Mouse (Mus musculus): Measurements from ENCODE around the gene 2610002M06Rik. TPM values are rescaled to one million over a fixed set of nuclear protein-coding genes. Genes with fewer than 3 reads are reported as not detected.

2610002M06Rik gene
- 12.2 and 13.6 TPM in 2 replicates for polyA plus RNA-seq (2015; fragmentation: Nextera tagmentation; extraction: Ambion mirVana)

DNA sequence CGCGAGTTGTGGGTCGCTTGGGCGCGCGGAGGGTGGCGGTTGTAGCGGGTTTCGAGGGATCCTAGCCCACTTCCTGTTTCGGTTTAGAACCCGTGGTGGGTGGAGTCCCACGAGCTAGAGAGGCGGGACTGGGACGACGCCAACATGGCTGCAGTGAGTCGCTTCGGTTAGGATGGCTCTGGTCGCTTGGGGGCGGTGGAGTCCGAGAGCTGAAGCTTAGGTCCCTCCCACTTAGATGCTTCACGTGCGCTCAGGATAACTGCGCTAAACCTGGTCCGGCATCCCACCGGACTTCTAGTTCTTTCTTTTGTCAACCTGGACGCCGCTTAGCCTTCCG lies at the start of gene 2610002M06Rik:
2610002M06Rik (minus strand) TSS at position 117 of the 337 bp plus-strand sequence.
- no peaks in the 10 kb centered on the region for H3K9me3 ChIP-seq (ENCODE audit: control insufficient read depth)
- ATAC-seq: peak; percentile 99
- peak within 1 kb of the TSS; percentile 76 for H3K27ac ChIP-seq (ENCODE audit: low read depth, low read length)
- H3K36me3 ChIP-seq (ENCODE audit: control insufficient read depth, insufficient read depth): no peaks in the 10 kb centered on the region
- peak within 1 kb of the TSS; percentile 71 for H3K9ac ChIP-seq (ENCODE audit: low read depth, low read length)
- 21% methylated on average over 27 of the region's 28 CpGs for WGBS
- peak within 1 kb of the TSS; percentile 62 for H3K4me3 ChIP-seq (ENCODE audit: low read depth, low read length)
- TF ChIP-seq CTCF (IDR thresholded peaks at IDR 0.05; ENCODE audit: low read depth): peak; percentile 81
- no peaks in the 10 kb centered on the region for H3K27me3 ChIP-seq (replicated peaks; ENCODE audit: control insufficient read depth, insufficient read depth, low read length)
- H3K4me1 ChIP-seq (replicated peaks; ENCODE audit: control insufficient read depth, insufficient read depth, low read length): no peaks in the 10 kb centered on the region
- H3K4me2 ChIP-seq (replicated peaks; ENCODE audit: low read depth): peak within 1 kb of the TSS; percentile 62

DNA sequence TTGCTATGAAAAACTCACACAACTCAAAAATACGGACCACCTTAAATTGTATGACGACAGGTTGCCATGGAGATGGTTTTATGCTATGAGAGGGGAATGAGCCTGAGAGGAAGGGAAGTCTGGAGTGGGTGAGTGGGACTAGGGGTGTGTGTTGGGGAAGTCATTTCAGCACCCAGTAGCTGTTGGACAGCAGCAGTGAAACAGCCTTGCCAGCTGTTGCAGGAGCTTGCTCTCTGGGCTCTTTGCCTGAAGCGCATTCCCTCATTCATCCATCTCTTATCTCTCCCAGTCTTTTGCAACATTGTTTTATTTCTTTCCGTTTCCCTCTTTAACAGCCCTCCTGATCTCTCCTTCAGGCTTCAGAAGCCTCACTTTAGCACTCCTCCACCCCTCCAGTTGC lies 42.0 kb upstream of the 2610002M06Rik start:
- no peak for TF ChIP-seq CTCF (IDR thresholded peaks at IDR 0.05; ENCODE audit: low read depth)
- Histone ChIP-seq H3K4me2 (replicated peaks; ENCODE audit: low read depth) (no peak overlapping the region), H3K4me1 (replicated peaks; ENCODE audit: control insufficient read depth, insufficient read depth, low read length) (no peaks in the 10 kb centered on the region), H3K27ac (ENCODE audit: low read depth, low read length) (no peak overlapping the region), H3K9me3 (ENCODE audit: control insufficient read depth) (no peaks in the 10 kb centered on the region), H3K27me3 (replicated peaks; ENCODE audit: control insufficient read depth, insufficient read depth, low read length) (no peaks in the 10 kb centered on the region), H3K4me3 (ENCODE audit: low read depth, low read length) (no peak overlapping the region), H3K36me3 (ENCODE audit: control insufficient read depth, insufficient read depth) (no peaks in the 10 kb centered on the region), H3K9ac (ENCODE audit: low read depth, low read length) (no peak overlapping the region)
- WGBS: 27% methylated on average over 4 of the region's 4 CpGs
- ATAC-seq: no peak

GRCm38 (mm10) chrX:107816726-107817125 lies 592 bp upstream of the 2610002M06Rik start:
- Histone ChIP-seq H3K4me2 (replicated peaks; ENCODE audit: low read depth) (peak overlapping the region; percentile 45), H3K4me3 (ENCODE audit: low read depth, low read length) (no peak overlapping the region), H3K27me3 (replicated peaks; ENCODE audit: control insufficient read depth, insufficient read depth, low read length) (no peaks in the 10 kb centered on the region), H3K4me1 (replicated peaks; ENCODE audit: control insufficient read depth, insufficient read depth, low read length) (no peaks in the 10 kb centered on the region), H3K9me3 (ENCODE audit: control insufficient read depth) (no peaks in the 10 kb centered on the region), H3K36me3 (ENCODE audit: control insufficient read depth, insufficient read depth) (no peaks in the 10 kb centered on the region), H3K27ac (ENCODE audit: low read depth, low read length) (no peak overlapping the region), H3K9ac (ENCODE audit: low read depth, low read length) (no peak overlapping the region)
- 89% methylated on average over 6 of the region's 6 CpGs for WGBS
- ATAC-seq: no peak
- TF ChIP-seq CTCF (IDR thresholded peaks at IDR 0.05; ENCODE audit: low read depth): no peak

DNA sequence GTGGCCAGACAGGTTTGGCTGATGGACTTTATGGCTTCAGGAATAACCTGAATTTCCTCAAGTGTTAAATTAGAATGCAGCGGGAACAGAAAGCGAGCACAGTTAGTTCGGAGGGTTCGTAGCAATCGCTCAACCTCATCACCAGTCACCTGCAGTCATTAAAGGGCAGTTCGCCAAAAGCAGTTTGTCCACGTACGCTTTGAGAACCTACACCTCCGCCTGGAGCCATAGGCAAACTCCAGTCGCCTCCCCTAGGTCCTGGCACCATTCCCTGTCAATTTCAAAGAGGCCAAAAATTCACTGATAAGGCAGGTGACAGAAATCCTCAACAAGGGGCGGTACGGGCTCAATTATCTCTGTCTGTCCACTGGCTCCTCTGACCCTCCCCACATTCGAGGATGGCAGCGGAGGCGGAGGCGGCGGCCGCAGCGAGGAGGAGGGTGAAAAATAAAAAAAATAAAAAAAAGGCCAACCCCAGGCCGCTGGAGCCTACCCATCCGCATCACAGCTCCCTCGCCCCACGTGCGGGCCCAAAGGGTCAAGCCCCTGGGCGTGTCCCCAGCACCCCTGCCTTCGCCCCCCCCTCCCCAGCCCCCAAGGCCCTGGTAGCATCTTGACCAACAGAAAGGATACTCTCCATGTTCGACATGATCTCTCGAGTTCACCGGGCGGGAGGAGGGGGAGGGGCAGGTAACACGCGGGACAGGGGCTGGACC lies 474 bp downstream of the 2610002M06Rik start:
- TF ChIP-seq CTCF (IDR thresholded peaks at IDR 0.05; ENCODE audit: low read depth): no peak
- WGBS: 16% methylated on average over 31 of the region's 32 CpGs
- Histone ChIP-seq H3K4me2 (replicated peaks; ENCODE audit: low read depth) (peak overlapping the region; percentile 62), H3K27ac (ENCODE audit: low read depth, low read length) (peak overlapping the region; percentile 76), H3K4me1 (replicated peaks; ENCODE audit: control insufficient read depth, insufficient read depth, low read length) (no peaks in the 10 kb centered on the region), H3K4me3 (ENCODE audit: low read depth, low read length) (peak overlapping the region; percentile 62), H3K9ac (ENCODE audit: low read depth, low read length) (peak overlapping the region; percentile 71), H3K27me3 (replicated peaks; ENCODE audit: control insufficient read depth, insufficient read depth, low read length) (no peaks in the 10 kb centered on the region), H3K9me3 (ENCODE audit: control insufficient read depth) (no peaks in the 10 kb centered on the region), H3K36me3 (ENCODE audit: control insufficient read depth, insufficient read depth) (no peaks in the 10 kb centered on the region)
- peak; percentile 39 for ATAC-seq

- TF ChIP-seq CTCF (IDR thresholded peaks at IDR 0.05; ENCODE audit: low read depth): no peak
- no peak overlapping the region for H3K27ac ChIP-seq (ENCODE audit: low read depth, low read length)
- ATAC-seq: no peak
- no peak overlapping the region for H3K9ac ChIP-seq (ENCODE audit: low read depth, low read length)
- no peaks in the 10 kb centered on the region for H3K4me1 ChIP-seq (replicated peaks; ENCODE audit: control insufficient read depth, insufficient read depth, low read length)
- no peaks in the 10 kb centered on the region for H3K9me3 ChIP-seq (ENCODE audit: control insufficient read depth)
- H3K36me3 ChIP-seq (ENCODE audit: control insufficient read depth, insufficient read depth): no peaks in the 10 kb centered on the region
- no peaks in the 10 kb centered on the region for H3K27me3 ChIP-seq (replicated peaks; ENCODE audit: control insufficient read depth, insufficient read depth, low read length)
- no peak overlapping the region for H3K4me3 ChIP-seq (ENCODE audit: low read depth, low read length)
- H3K4me2 ChIP-seq (replicated peaks; ENCODE audit: low read depth): no peak overlapping the region
Measured at GRCm38 (mm10) chrX:107812120-107812519, 4.0 kb downstream of the 2610002M06Rik start.

DNA sequence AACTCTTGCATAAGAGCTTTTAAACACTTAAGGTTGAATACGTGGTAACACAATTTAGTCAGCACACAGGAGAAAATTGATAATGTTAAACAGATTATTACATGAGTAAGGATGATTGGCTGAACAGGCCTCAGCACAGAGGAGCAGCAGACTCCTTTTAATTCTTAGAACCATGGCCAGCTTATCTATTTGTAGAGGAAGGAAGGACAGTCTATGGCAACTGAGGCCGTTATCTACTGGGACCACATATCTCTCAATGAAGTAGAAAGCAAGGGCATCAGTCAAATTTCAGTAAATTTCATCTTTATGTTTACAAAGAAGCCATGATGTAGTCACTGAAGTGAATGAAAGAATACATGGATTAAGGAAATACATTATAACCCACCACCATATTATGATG lies 19.2 kb downstream of the 2610002M06Rik start:
- H3K9me3 ChIP-seq (ENCODE audit: control insufficient read depth): no peaks in the 10 kb centered on the region
- no peak for ATAC-seq
- H3K9ac ChIP-seq (ENCODE audit: low read depth, low read length): no peak overlapping the region
- no peak overlapping the region for H3K4me2 ChIP-seq (replicated peaks; ENCODE audit: low read depth)
- no peak for TF ChIP-seq CTCF (IDR thresholded peaks at IDR 0.05; ENCODE audit: low read depth)
- no peaks in the 10 kb centered on the region for H3K27me3 ChIP-seq (replicated peaks; ENCODE audit: control insufficient read depth, insufficient read depth, low read length)
- no peaks in the 10 kb centered on the region for H3K36me3 ChIP-seq (ENCODE audit: control insufficient read depth, insufficient read depth)
- H3K4me1 ChIP-seq (replicated peaks; ENCODE audit: control insufficient read depth, insufficient read depth, low read length): no peaks in the 10 kb centered on the region
- 88% methylated on average over 2 of the region's 2 CpGs for WGBS
- H3K4me3 ChIP-seq (ENCODE audit: low read depth, low read length): no peak overlapping the region
- H3K27ac ChIP-seq (ENCODE audit: low read depth, low read length): no peak overlapping the region

All from intestine, postnatal 0 days (tissue).